Mouse (Mus musculus): Measurements from ENCODE around the gene E130308A19Rik. TPM values are rescaled to one million over a fixed set of nuclear protein-coding genes. Genes with fewer than 3 reads are reported as not detected.

E130308A19Rik gene
- polyA plus RNA-seq, 1 experiment from 2014 or later = 13.0 TPM

DNA sequence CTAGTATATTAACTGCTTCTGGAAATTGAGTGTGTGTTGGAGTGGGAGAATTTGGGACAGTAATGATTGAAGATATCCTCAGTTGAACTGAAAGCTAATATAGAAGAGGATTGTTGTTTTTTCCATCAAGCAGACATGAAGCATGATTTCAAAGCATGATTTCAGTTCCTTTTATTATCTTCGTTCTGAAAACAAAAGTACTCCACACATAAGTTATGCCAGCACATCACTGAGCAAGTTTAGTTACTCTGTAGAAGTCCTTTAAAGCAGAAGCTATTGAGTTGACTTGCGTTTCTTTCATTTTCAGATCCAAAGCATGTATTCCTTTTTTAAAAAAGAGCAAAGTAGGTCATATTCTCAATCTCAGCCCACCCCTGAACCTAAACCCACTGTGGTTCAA, 29.5 kb upstream of the E130308A19Rik start:
- Histone ChIP-seq H3K27me3 (ENCODE audit: control insufficient read depth, insufficient read depth, low read length) (no peaks in the 10 kb centered on the region), H3K36me3 (ENCODE audit: control insufficient read depth, insufficient read depth, low read length) (no peaks in the 10 kb centered on the region), H3K27ac (ENCODE audit: low read length) (no peak overlapping the region), H3K4me1 (ENCODE audit: control insufficient read depth, insufficient read depth, low read length) (no peaks in the 10 kb centered on the region), H3K9me3 (replicated peaks; ENCODE audit: control insufficient read depth, low read length) (no peaks in the 10 kb centered on the region), H3K4me3 (replicated peaks; ENCODE audit: low read length) (no peak overlapping the region), H3K9ac (ENCODE audit: low read length) (no peak overlapping the region), H3K4me2 (ENCODE audit: low read depth, low read length) (no peak overlapping the region)
- no peak for ATAC-seq (ENCODE audit: insufficient read depth, low FRiP score)
- 83% methylated on average over 2 of the region's 2 CpGs for WGBS

DNA sequence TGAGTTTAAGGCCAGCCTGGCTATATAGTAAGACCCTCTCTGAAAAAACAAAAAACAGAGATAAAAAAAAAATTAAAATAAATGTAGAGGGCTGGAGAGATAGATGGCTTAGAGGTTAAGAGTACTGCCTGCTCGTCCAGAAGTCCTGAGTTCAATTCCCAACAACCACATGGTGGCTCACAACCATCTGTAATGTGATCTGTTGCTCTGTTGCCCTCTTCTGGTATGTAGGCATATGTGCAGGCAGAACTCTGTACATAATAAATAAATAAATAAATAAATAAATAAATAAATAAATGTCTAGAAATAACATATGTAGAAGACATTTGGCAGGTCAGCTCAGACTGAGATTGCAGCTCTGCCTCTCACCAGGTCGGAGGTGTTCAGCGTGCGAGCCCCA, 23.3 kb upstream of the E130308A19Rik start:
- no peak for ATAC-seq (ENCODE audit: insufficient read depth, low FRiP score)
- Histone ChIP-seq H3K9me3 (replicated peaks; ENCODE audit: control insufficient read depth, low read length) (no peaks in the 10 kb centered on the region), H3K4me3 (replicated peaks; ENCODE audit: low read length) (no peak overlapping the region), H3K27me3 (ENCODE audit: control insufficient read depth, insufficient read depth, low read length) (no peaks in the 10 kb centered on the region), H3K9ac (ENCODE audit: low read length) (no peak overlapping the region), H3K36me3 (ENCODE audit: control insufficient read depth, insufficient read depth, low read length) (no peaks in the 10 kb centered on the region), H3K4me2 (ENCODE audit: low read depth, low read length) (no peak overlapping the region), H3K27ac (ENCODE audit: low read length) (no peak overlapping the region), H3K4me1 (ENCODE audit: control insufficient read depth, insufficient read depth, low read length) (no peaks in the 10 kb centered on the region)
- 89% methylated on average over 4 of the region's 4 CpGs for WGBS

DNA sequence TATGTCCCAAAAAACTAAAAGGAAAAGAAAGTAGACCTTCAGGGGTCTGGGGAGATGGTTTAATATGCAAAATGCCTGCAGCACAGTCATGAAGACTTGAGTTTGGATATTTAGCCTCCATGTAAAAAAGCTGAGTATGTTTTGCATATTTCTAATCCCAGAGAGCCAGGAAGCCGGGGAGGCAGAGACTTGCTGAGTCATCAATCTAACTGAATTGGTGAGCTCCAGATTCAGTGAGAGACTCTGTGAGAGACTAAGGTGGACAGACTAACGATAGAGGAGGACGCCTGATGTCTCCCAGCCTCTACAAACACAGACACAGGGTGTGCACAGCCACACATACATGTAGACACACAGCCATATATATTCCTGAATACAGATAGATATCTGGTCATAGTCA, 21.1 kb upstream of the E130308A19Rik start:
- Histone ChIP-seq H3K9me3 (replicated peaks; ENCODE audit: control insufficient read depth, low read length) (no peaks in the 10 kb centered on the region), H3K27me3 (ENCODE audit: control insufficient read depth, insufficient read depth, low read length) (no peaks in the 10 kb centered on the region), H3K9ac (ENCODE audit: low read length) (no peak overlapping the region), H3K27ac (ENCODE audit: low read length) (no peak overlapping the region), H3K4me2 (ENCODE audit: low read depth, low read length) (no peak overlapping the region), H3K4me1 (ENCODE audit: control insufficient read depth, insufficient read depth, low read length) (no peaks in the 10 kb centered on the region), H3K36me3 (ENCODE audit: control insufficient read depth, insufficient read depth, low read length) (no peaks in the 10 kb centered on the region), H3K4me3 (replicated peaks; ENCODE audit: low read length) (no peak overlapping the region)
- 67% methylated on average over 3 of the region's 3 CpGs for WGBS
- ATAC-seq (ENCODE audit: insufficient read depth, low FRiP score) = no peak

DNA sequence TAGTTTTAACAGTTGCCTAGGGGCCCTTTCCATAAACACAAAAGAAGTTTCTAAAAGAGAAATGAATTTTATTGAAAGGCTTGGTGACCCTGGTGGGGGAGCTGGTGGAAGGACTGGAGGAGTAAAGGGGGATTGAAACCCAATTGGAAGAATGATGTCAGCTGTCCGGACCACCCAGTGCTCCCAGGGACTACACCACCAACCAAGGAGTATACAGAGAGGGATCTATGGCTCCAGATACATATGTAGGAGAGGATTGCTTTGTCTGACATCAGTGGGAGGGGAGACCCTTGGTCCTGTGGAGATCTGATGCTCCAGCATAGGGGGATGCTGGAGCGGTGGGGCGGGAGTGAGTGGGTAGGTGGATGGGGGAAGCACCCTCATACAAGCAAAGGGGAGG, 20.5 kb upstream of the E130308A19Rik start:
- no peak for ATAC-seq (ENCODE audit: insufficient read depth, low FRiP score)
- Histone ChIP-seq H3K4me3 (replicated peaks; ENCODE audit: low read length) (no peak overlapping the region), H3K9me3 (replicated peaks; ENCODE audit: control insufficient read depth, low read length) (no peaks in the 10 kb centered on the region), H3K9ac (ENCODE audit: low read length) (no peak overlapping the region), H3K27ac (ENCODE audit: low read length) (no peak overlapping the region), H3K4me1 (ENCODE audit: control insufficient read depth, insufficient read depth, low read length) (no peaks in the 10 kb centered on the region), H3K36me3 (ENCODE audit: control insufficient read depth, insufficient read depth, low read length) (no peaks in the 10 kb centered on the region), H3K27me3 (ENCODE audit: control insufficient read depth, insufficient read depth, low read length) (no peaks in the 10 kb centered on the region), H3K4me2 (ENCODE audit: low read depth, low read length) (no peak overlapping the region)
- WGBS = 94% methylated on average over 3 of the region's 3 CpGs

DNA sequence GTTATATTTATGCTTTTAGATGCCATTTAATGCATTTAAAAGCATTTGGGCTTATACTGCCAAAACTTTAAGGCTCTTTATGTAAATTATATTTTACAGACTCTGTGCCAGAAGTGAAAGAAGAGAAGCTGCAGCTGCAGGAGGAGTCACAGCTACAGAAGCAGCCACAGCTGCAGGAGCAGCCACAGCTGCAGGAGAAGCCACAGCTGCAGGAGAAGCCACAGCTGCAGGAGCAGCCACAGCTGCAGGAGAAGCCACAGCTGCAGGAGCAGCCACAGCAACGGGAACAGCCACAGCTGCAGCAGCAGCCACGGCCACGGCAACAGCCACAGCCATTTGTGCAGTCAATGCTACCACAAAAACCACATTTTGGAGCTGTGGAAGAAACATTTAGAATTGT, 15.6 kb upstream of the E130308A19Rik start:
- no peaks in the 10 kb centered on the region for H3K4me1 ChIP-seq (ENCODE audit: control insufficient read depth, insufficient read depth, low read length)
- no peak overlapping the region for H3K4me2 ChIP-seq (ENCODE audit: low read depth, low read length)
- H3K27ac ChIP-seq (ENCODE audit: low read length) = peak overlapping the region; percentile 46
- ATAC-seq (ENCODE audit: insufficient read depth, low FRiP score) = no peak
- no peak overlapping the region for H3K9ac ChIP-seq (ENCODE audit: low read length)
- no peak overlapping the region for H3K4me3 ChIP-seq (replicated peaks; ENCODE audit: low read length)
- H3K9me3 ChIP-seq (replicated peaks; ENCODE audit: control insufficient read depth, low read length) = no peaks in the 10 kb centered on the region
- 57% methylated on average over 3 of the region's 3 CpGs for WGBS
- H3K27me3 ChIP-seq (ENCODE audit: control insufficient read depth, insufficient read depth, low read length) = no peaks in the 10 kb centered on the region
- no peaks in the 10 kb centered on the region for H3K36me3 ChIP-seq (ENCODE audit: control insufficient read depth, insufficient read depth, low read length)

DNA sequence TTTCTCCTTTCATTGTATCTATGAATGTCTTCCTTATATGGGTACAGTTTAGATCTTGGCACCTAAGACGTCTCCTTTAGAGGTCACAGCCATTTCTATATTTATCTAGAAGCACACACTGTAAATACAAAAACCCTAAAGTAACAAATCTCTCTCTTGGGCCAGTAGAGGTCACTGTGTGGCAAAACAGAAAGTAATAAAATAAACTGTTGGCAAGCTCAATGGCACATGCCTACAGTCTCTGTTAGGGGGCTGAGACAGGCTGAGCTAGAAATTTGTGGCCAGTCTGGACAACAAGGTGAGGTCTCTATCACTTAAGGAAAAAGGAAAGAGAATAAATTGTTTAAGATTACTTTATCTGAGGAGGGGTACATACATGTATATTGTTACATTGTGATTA, 11.0 kb upstream of the E130308A19Rik start:
- H3K4me3 ChIP-seq (replicated peaks; ENCODE audit: low read length) = no peak overlapping the region
- no peaks in the 10 kb centered on the region for H3K36me3 ChIP-seq (ENCODE audit: control insufficient read depth, insufficient read depth, low read length)
- H3K4me1 ChIP-seq (ENCODE audit: control insufficient read depth, insufficient read depth, low read length) = no peaks in the 10 kb centered on the region
- no peak overlapping the region for H3K9ac ChIP-seq (ENCODE audit: low read length)
- no peak overlapping the region for H3K4me2 ChIP-seq (ENCODE audit: low read depth, low read length)
- no peaks in the 10 kb centered on the region for H3K27me3 ChIP-seq (ENCODE audit: control insufficient read depth, insufficient read depth, low read length)
- H3K27ac ChIP-seq (ENCODE audit: low read length) = no peak overlapping the region
- 17% methylated on average over 1 of the region's 1 CpGs for WGBS
- ATAC-seq (ENCODE audit: insufficient read depth, low FRiP score) = no peak
- H3K9me3 ChIP-seq (replicated peaks; ENCODE audit: control insufficient read depth, low read length) = no peaks in the 10 kb centered on the region

DNA sequence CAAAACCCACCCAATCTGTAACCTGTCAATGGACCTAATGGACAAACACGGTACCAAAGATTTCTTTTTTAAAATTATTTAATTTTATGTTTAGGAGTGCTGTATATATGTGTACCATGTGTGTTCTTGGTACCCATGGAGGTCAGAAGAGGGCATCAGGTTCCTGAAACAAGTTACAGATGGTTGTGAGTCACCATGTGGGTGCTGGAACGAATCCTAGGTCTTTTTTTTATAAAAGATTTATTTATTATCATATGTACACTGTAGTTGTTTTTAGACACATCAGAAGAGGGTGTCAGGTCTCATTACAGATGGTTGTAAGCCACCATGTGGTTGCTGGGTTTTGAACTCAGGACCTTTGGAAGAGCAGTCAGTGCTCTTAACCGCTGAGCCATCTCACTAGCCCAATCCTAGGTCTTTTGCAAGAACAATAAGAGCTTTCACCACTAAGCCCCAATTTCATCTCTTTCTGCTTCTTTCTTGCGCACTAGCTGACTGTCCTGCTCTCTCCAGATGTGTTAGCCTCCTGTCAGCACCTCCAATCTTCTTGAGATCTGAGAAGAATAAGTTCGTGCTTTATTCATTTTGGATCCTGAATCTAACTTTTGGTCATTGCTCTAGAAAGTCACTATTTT, 6.3 kb upstream of the E130308A19Rik start:
- H3K9ac ChIP-seq (ENCODE audit: low read length) = no peak overlapping the region
- WGBS = 83% methylated on average over 5 of the region's 5 CpGs
- no peak for ATAC-seq (ENCODE audit: insufficient read depth, low FRiP score)
- H3K27me3 ChIP-seq (ENCODE audit: control insufficient read depth, insufficient read depth, low read length) = no peaks in the 10 kb centered on the region
- H3K27ac ChIP-seq (ENCODE audit: low read length) = no peak overlapping the region
- no peaks in the 10 kb centered on the region for H3K36me3 ChIP-seq (ENCODE audit: control insufficient read depth, insufficient read depth, low read length)
- no peaks in the 10 kb centered on the region for H3K4me1 ChIP-seq (ENCODE audit: control insufficient read depth, insufficient read depth, low read length)
- no peak overlapping the region for H3K4me3 ChIP-seq (replicated peaks; ENCODE audit: low read length)
- H3K9me3 ChIP-seq (replicated peaks; ENCODE audit: control insufficient read depth, low read length) = no peaks in the 10 kb centered on the region
- H3K4me2 ChIP-seq (ENCODE audit: low read depth, low read length) = no peak overlapping the region

DNA sequence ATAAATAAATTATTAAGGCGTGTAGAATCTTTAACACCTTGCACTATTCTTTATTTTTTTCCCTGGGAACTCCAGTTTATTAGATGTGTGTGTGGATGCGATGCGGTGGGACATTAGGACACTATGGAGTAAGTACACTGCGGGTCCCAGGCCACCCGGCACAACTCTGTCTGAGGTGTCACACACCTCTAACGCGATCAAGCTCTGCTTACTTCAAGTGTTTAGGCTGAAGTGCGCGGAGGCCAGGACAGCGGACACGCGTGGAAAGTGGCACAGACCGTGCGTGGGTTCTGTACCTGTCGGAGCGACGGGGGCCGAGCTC, 374 bp upstream of the E130308A19Rik start:
- Histone ChIP-seq H3K9ac (ENCODE audit: low read length) (peak overlapping the region; percentile 92), H3K9me3 (replicated peaks; ENCODE audit: control insufficient read depth, low read length) (no peaks in the 10 kb centered on the region), H3K4me1 (ENCODE audit: control insufficient read depth, insufficient read depth, low read length) (peaks cover 12% of the 10 kb centered on the region), H3K36me3 (ENCODE audit: control insufficient read depth, insufficient read depth, low read length) (no peaks in the 10 kb centered on the region), H3K4me3 (replicated peaks; ENCODE audit: low read length) (peak overlapping the region; percentile 96), H3K27ac (ENCODE audit: low read length) (peak overlapping the region; percentile 38; the same call in 1 of the 2 replicates), H3K4me2 (ENCODE audit: low read depth, low read length) (peak overlapping the region; percentile 68), H3K27me3 (ENCODE audit: control insufficient read depth, insufficient read depth, low read length) (no peaks in the 10 kb centered on the region)
- WGBS = 2% methylated on average over 18 of the region's 18 CpGs
- no peak for ATAC-seq (ENCODE audit: insufficient read depth, low FRiP score)

DNA sequence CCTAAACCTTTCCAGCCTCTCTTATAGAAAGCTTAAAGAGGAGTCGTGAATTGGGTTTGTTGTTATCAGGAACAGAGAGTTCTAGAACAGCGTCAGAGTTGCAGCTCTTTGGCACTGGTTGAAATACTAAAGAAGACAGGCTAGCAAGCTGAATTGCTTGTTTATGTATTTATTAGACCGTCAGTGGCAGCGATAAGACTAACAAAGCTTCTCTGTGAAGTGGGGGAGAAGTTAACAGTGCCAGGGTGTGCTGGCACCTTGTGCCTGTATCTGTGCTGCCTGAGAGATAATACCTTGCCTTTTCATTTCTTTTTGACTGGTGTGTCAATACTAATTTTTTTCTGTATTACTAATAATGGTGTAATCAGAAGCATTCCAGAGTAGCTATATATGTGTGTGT, 2.2 kb downstream of the E130308A19Rik start:
- Histone ChIP-seq H3K9ac (ENCODE audit: low read length) (no peak overlapping the region), H3K36me3 (ENCODE audit: control insufficient read depth, insufficient read depth, low read length) (no peaks in the 10 kb centered on the region), H3K9me3 (replicated peaks; ENCODE audit: control insufficient read depth, low read length) (no peaks in the 10 kb centered on the region), H3K4me1 (ENCODE audit: control insufficient read depth, insufficient read depth, low read length) (peaks cover 12% of the 10 kb centered on the region), H3K27me3 (ENCODE audit: control insufficient read depth, insufficient read depth, low read length) (no peaks in the 10 kb centered on the region), H3K4me3 (replicated peaks; ENCODE audit: low read length) (no peak overlapping the region), H3K4me2 (ENCODE audit: low read depth, low read length) (no peak overlapping the region), H3K27ac (ENCODE audit: low read length) (no peak overlapping the region)
- no peak for ATAC-seq (ENCODE audit: insufficient read depth, low FRiP score)
- WGBS = 54% methylated on average over 4 of the region's 4 CpGs

All from stomach, embryonic 16.5 days (tissue).